Mouse (Mus musculus) ovary, postnatal 10 days (tissue): ENCODE data around the gene Dlgap1.

Experiments used
- DNase-seq: peaks from one replicate; pipeline ENCODE4 v3.0.0; 2022; ENCODE audit warnings: low spot score

Gene Dlgap1

DNA sequence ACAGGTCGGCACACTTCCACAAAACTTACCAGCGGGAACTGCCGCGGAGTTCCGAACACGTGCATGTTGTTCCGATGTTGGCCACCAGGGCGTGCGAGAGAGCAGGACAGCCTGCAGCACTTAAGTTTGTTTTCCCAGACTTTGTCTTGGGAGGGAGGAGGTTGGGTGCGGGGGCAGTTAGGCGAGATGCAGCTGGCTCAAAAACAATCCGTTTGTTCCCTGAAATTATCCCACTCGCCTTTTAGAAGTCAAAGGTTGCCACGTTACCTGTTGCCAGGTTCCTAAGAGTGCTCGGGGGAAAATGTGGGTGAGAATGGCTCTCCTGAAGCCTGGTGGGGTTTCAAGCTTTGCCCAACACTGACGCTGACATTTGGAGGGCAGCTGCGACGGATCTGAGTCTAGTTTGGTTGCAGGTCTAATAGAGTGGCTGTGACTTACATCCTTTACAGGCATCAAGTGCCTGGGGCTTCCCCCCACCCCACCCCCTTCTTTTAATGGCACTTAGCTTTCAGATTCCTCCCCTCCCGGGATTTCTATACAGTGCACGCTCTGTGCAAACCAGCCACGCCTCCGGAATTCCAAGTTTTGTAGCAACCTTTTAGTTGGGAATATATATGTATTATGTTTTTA lies 786.3 kb downstream of the Dlgap1 start:
- DNase-seq: peak; percentile 91

GRCm38 (mm10) chr17:70755669-70756263 lies 786.9 kb downstream of the Dlgap1 start:
- no peak for DNase-seq

DNA sequence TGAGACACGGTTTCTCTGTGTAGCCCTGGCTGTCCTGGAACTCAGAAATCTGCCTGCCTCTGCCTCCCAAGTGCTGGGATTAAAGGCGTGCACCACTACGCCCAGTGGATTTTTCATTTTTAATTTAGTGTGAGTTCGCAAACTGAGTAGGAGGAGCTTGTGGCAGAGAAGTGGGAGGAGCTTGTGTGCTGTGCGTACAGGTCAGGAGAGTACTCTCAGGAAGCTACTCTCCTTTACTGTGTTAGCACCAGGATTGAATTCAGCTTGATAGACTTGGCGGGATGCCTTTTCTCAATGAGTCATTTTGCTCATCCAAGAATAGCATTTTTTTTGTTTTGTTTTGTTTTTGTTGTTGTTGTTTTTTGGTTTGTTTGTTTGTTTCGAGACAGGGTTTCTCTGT lies 793.1 kb downstream of the Dlgap1 start:
- no peak for DNase-seq

DNA sequence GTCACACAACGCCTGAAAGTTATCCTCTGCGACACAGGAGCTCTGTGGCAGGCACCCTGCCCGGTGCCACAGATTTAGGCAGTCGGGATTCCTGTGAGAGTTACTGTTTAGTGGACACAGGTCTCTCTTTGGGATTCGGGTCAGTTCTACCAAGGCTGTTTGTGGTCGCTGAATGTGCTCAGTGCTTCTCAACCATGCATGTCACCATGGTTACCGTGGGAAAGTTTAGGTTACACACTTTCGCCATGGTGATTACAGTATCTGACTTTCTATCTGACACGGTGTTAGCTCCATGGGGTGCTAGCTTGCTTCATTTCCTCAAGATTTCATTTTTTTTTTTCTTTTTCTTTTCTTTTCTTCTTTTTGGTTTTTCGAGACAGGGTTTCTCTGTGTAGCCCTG lies 793.8 kb downstream of the Dlgap1 start:
- DNase-seq: no peak

- no peak for DNase-seq
Measured at GRCm38 (mm10) chr17:70765337-70765736, 796.5 kb downstream of the Dlgap1 start.

DNA sequence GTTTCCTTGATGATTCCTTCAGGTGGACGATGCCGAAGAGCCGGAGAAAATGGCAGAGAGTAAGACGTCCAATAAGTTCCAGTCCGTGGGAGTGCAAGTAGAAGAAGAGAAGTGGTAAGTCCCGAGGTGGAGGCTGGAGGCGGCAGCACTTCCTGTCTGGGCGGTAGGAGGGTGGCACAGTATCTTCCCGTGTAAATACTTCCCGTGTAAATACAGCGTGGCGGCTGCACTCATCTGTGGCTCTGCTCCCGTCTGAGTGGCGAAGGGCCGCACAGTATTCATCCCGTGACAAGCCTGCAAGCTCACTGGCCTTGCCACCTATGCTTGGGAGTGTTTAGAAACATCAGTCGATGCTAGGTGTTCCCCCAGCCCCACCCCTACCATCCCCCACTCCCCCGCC lies 797.1 kb downstream of the Dlgap1 start:
- DNase-seq: no peak

DNA sequence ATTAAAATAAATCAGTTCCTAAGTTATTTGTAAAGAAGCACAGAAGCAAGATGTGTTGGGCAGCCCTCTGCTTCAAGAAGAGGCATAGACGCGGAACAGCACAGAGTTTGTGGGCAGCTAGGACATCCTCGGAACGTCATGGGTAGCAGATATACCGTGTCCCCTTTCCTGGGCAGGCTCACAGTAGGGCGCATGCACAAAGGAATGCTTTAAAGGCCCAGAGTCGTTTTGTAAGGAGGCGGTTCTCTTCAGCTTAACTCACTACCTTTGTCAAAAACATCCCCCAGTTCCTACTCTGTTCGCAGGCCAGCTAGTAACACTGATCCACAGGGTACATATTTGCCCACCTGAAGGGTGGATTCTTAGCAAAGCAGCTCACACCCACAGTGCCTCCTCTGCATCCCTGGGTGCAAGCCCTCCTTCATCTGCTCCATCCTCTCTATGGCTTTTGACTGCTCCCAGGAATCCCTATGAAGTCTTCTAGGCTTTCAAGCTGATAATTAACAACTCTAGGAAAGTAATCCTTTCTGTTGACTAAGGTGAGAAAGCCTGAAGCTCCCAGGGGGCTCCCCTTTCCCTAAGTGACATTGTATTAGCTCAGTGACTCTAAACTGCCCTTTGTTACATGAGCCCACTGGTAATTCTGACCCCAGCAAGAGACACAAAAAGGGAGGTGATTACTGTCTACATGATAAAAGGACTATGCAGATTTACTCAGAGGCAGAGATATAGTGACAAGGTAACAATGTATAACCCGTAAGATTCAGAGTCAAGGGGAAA lies 803.4 kb downstream of the Dlgap1 start:
- no peak for DNase-seq

- DNase-seq: no peak
Measured at GRCm38 (mm10) chr17:70779770-70780169, 810.9 kb downstream of the Dlgap1 start.

DNA sequence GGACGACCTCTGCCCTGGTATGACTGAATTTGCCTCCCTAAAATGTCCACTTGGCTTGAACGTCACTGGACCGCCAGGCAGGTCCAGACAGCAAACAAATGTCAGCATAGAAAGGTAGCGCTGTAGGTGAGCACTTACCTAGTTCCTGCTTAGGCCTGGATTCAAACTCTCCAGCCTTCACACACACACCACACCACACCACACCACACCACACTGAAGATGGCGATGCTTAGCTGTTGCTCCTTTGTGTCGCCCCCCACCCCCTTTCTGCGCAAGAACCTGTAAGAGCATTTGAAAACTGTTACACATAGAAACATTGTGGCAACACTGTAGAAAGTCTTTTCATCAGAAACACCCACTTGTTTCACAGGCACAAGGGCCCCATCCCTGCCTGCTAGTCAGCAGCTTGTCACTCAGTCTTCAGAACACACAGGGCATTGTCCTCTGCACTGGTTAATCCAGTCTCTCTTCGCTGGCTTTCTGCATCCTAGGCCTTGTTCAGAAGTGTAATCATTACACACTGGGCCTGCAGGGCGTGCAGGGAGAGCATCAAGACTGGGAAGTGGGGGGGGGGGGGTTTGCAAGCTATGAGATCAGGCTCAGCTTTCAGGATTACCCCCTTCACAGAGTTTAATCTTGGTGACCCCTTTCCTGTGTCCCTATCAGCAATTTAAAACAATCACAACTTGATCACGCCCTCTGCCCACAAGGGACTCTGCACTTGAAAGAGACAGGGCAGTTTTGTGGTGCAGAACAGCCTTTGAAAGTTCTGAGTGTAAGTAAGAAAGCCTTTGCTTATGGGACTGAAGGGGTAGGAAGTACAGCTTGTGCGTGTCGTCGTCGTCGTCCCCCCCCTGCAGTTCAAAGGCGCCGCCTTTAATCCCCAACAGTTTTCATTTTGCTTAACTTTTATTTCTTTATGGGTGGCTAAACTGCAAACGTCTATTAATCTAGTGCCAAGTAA lies 812.1 kb downstream of the Dlgap1 start:
- no peak for DNase-seq

DNA sequence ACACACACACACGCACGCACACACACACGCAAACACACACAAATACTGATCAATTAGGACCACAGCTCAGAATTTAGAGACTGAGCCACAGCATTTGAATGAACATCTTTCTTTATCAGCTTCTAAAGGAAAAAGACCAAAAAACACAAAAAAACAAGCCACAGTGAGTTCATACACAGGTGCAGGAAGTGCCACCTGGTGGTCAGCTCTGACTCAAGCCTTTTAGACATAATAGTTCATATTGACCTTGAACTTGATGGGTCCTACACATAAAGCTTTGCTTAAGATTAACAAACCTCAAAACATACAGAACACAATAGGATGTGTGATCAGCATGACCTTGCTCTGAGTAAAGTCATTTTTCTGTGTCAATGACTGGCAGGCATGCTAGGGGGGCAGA lies 814.4 kb downstream of the Dlgap1 start:
- DNase-seq: no peak

DNA sequence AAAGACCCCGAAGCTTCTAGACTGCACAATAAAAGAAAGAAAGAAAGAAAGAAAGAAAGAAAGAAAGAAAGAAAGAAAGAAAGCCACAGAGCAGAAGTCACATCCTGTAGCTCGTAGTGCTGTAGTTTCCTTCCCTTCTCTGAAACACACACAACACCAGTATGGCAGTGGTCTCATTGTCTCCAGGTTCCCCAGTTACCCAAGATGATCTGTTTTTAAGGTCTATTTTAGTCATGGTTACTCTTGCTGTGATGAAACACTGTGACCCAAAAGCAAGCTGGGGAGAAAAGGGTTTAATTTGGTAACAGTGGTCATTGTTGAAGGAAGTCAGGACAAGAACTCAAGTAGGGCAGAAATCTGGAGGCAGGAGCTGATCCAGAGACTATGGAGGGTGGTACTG lies 818.5 kb downstream of the Dlgap1 start:
- DNase-seq: no peak

- DNase-seq: no peak
Measured at GRCm38 (mm10) chr17:70790801-70791200, 821.9 kb downstream of the Dlgap1 start.

GRCm38 (mm10) chr17:70791596-70792275 lies 822.9 kb downstream of the Dlgap1 start:
- no peak for DNase-seq

DNA sequence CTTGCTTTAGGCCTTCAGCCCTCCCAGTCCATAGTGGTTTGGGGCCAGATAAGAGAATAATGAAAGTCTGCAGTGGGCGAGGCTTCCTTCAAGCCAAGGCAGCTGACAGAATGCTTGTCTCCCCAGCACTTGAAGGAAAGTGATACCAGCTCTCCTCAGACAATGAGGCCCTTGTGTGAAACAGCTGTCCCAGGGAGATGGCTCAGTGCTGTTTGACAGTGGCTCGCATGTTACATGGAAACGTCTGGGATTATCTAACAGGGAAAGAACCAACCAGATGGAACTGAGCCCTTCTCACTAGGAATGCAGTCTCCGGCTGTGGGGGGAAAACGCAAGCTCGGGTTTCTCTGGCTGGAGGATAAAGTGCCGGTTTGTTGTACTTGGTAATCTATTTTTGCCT lies 825.4 kb downstream of the Dlgap1 start:
- no peak for DNase-seq

DNA sequence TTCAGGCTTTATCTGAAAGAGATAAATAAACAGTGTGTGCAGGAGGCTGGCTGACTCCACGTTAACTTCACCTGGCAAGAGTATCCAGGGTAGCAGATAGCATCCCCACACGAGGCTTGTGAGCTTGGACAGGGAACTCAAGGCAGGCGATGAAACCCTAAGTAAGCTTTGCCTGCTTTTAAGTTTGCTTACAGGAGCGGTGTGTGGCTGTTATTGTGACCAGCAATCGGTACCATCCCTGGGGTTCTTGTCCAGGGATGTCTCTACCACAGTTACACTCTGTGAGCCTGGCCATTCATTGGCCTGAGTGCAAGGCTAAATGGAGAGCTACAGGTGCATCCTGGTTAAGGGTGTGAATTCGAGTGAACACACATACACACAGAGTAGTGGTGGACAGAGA lies 825.8 kb downstream of the Dlgap1 start:
- DNase-seq: no peak

GRCm38 (mm10) chr17:70795196-70795595 lies 826.3 kb downstream of the Dlgap1 start:
- DNase-seq: no peak

DNA sequence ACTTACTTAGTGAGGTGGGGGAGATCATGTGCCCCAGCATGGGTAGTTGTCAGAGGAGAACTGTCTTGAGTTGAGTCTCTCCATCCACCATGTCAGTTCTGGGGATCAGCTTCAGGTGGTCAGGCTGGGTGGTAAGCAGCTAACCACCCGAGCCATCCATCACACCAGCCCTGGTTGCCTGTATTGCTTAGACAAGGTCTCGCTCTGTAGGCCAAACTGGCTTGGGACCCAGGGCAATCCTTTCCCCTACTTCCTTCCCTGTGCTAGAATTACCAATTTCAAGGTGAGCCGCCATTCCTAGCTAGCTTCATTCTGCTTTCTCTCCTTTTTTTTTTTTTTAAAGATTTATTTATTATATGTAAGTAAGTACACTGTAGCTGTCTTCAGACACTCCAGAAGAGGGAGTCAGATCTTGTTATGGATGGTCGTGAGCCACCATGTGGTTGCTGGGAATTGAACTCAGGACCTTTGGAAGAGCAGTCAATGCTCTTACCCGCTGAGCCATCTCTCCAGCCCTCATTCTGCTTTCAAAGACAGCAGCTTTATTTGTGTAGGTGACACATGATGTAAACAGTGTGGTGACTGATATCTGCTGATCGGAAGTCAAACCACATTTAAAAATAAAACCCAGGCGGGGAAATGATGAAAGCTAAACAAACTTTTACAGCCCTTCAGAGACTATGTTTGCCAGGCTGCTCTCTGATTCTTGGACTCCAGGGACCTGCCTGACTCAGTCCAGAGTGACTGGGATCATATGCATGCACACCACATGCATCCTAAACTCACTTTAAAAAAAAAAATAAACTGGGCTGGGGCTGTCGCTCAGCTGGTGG lies 828.3 kb downstream of the Dlgap1 start:
- no peak for DNase-seq

DNA sequence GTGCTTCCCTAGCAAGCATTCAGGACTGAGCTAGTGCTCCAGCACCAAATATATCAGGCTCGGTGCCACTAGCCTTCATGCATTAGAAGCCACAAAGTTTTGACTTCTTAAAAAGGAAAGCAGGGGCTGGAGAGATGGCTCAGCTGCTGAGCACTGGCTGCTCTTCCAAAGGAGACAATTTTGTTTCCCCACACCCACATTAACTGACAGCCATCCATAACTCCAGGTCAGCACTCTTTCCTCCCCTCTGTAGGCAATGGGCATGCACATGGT lies 828.8 kb downstream of the Dlgap1 start:
- DNase-seq: no peak

DNA sequence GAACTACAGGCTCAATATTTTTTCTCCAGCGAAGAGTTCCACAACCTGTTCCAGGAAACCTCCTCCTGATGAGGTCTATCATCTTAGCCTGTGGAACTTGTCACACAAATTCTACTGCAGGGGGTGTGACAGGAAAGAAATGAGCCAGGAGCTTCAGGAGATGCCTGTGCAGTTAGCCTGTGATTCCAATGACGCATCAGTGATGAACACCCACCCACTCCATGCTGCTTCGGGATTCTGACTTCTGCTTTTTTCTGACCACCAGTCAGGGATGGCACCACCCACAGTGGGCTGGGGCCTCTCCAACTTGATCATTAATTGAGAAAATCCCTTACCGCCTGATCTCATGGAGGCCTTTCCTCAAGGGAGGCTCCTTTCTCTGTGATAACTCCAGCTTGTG lies 830.4 kb downstream of the Dlgap1 start:
- no peak for DNase-seq

- DNase-seq: no peak
Measured at GRCm38 (mm10) chr17:70802022-70802421, 833.1 kb downstream of the Dlgap1 start.

DNA sequence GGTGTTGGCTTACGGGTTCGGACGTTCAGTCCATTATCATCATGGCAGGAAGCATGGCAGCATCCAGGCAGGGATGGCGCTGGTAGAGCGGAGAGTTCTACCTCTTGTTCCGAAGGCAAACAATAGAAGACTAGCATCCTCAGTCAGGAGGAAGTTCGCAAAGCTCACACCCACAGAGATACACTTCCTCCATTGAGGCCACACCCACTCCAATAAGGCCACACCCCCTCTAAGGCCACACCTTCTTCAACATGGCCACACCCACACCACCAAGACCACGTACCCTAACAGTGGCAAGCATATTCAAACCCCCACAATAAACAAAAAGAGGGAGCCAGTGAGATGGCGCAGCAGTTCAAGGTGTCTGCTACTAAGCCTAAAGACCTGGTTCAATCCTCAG lies 837.0 kb downstream of the Dlgap1 start:
- DNase-seq: no peak
